Mouse (Mus musculus) cerebellum, adult 2 months (tissue): ENCODE results near the gene Szt2. TPM values are rescaled to one million over a fixed set of nuclear protein-coding genes. Genes with fewer than 3 reads are reported as not detected.

Source experiments
- DNase-seq, 2 experiments: peaks; one replicate each; pipeline ENCODE4 v3.0.0; 2021
- H3K27ac ChIP-seq: fragments of 200-500 bp; 2 replicates; pipeline ENCODE4 v1.5.1; 2012; ENCODE audit warnings: low read length, control low read depth, inconsistent platforms; ENCODE audit not compliant: insufficient read depth
- H3K27me3 ChIP-seq: fragments of 200-500 bp; 2 replicates; pipeline ENCODE4 v1.6.1; 2012; ENCODE audit warnings: inconsistent platforms, mild to moderate bottlenecking, low read length, moderate library complexity; ENCODE audit not compliant: control insufficient read depth, insufficient read depth
- H3K4me1 ChIP-seq: fragments of 200-500 bp; 2 replicates; pipeline ENCODE4 v1.6.1; 2011; ENCODE audit warnings: low read length; ENCODE audit not compliant: control insufficient read depth, insufficient read depth
- H3K4me3 ChIP-seq: fragments of 200-500 bp; replicated peaks from 2 replicates; pipeline ENCODE3; 2011; ENCODE audit warnings: mild to moderate bottlenecking, low read depth, low read length, control low read depth; ENCODE audit not compliant: insufficient read depth
- CTCF ChIP-seq: fragments of 200-500 bp; IDR thresholded peaks from 2 replicates; pipeline ENCODE4 v1.5.1; 2011; ENCODE audit warnings: low read depth, mild to moderate bottlenecking, control low read depth, low read length, moderate library complexity, borderline replicate concordance; ENCODE audit not compliant: insufficient read depth
- POLR2A ChIP-seq: fragments of 200-500 bp; IDR thresholded peaks from 2 replicates; pipeline ENCODE4 v1.6.1; 2011; ENCODE audit warnings: low read length, control low read depth, borderline replicate concordance; ENCODE audit not compliant: insufficient read depth
- WGBS: fragments of 180-500 bp; shearing (Covaris S2); methylation state at CpG from one replicate; pipeline ENCODE4 v1.1.7; 2018; 5-methylcytosine and 5-hydroxymethylcytosine counted together
- polyA plus RNA-seq: library from polyadenylated mRNA; depleted of rRNA; stranded (reverse); fragments of >200 nt; gene quantifications from 2 replicates; pipeline ENCODE4 v1.2.3, GENCODE M21; 2012

Szt2 gene
- polyA plus RNA-seq, 1 experiment, result 38.0 TPM

- no peaks in the 10 kb centered on the region for H3K27me3 ChIP-seq
- H3K27ac ChIP-seq, result no peak overlapping the region
- peaks cover 3% of the 10 kb centered on the region for H3K4me1 ChIP-seq
- H3K4me3 ChIP-seq, result no peak overlapping the region
- TF ChIP-seq CTCF, result no peak
- no peak for TF ChIP-seq POLR2A
- 88% methylated on average over 12 of the region's 12 CpGs for WGBS
- DNase-seq, result no peak
These were observed 41.5 kb downstream of the Szt2 start for GRCm38 (mm10) chr4:118367551-118367950.

- WGBS, result 74% methylated on average over 14 of the region's 14 CpGs
- Histone ChIP-seq H3K4me1 (peaks cover 3% of the 10 kb centered on the region), H3K27ac (no peak overlapping the region), H3K27me3 (no peaks in the 10 kb centered on the region), H3K4me3 (no peak overlapping the region)
- TF ChIP-seq POLR2A, result no peak
- no peak for TF ChIP-seq CTCF
- DNase-seq, result peak in 1 of 2 experiments; percentile 8
These were observed 43.1 kb downstream of the Szt2 start for GRCm38 (mm10) chr4:118365991-118366390.

- Histone ChIP-seq H3K4me3 (no peak overlapping the region), H3K27ac (no peak overlapping the region), H3K4me1 (peaks cover 3% of the 10 kb centered on the region), H3K27me3 (no peaks in the 10 kb centered on the region)
- peak in 1 of 2 experiments; percentile 13 for DNase-seq
- no peak for TF ChIP-seq CTCF
- no peak for TF ChIP-seq POLR2A
- 87% methylated on average over 13 of the region's 13 CpGs for WGBS
These were observed 44.4 kb downstream of the Szt2 start for GRCm38 (mm10) chr4:118364641-118365040.

- Histone ChIP-seq H3K4me1 (peaks cover 3% of the 10 kb centered on the region), H3K27me3 (no peaks in the 10 kb centered on the region), H3K4me3 (no peak overlapping the region), H3K27ac (no peak overlapping the region)
- 80% methylated on average over 3 of the region's 3 CpGs for WGBS
- TF ChIP-seq POLR2A (no peak), CTCF (no peak)
- DNase-seq, result peak in 1 of 2 experiments; percentile 11
These were observed 45.1 kb downstream of the Szt2 start for GRCm38 (mm10) chr4:118363985-118364384.

- DNase-seq, result no peak
- peaks cover 3% of the 10 kb centered on the region for H3K4me1 ChIP-seq
- H3K4me3 ChIP-seq, result no peak overlapping the region
- 73% methylated on average over 6 of the region's 6 CpGs for WGBS
- TF ChIP-seq CTCF, result no peak
- TF ChIP-seq POLR2A, result no peak
- no peaks in the 10 kb centered on the region for H3K27me3 ChIP-seq
- no peak overlapping the region for H3K27ac ChIP-seq
These were observed 46.2 kb downstream of the Szt2 start for GRCm38 (mm10) chr4:118362879-118363278.

GRCm38 (mm10) chr4:118361451-118361850 lies 47.6 kb downstream of the Szt2 start:
- H3K27me3 ChIP-seq, result no peaks in the 10 kb centered on the region
- peaks cover 3% of the 10 kb centered on the region for H3K4me1 ChIP-seq
- DNase-seq, result no peak
- H3K4me3 ChIP-seq, result no peak overlapping the region
- WGBS, result 82% methylated on average over 5 of the region's 5 CpGs
- no peak overlapping the region for H3K27ac ChIP-seq
- TF ChIP-seq POLR2A, result no peak

GRCm38 (mm10) chr4:118359896-118360720 lies 49.0 kb downstream of the Szt2 start:
- Histone ChIP-seq H3K4me1 (no peaks in the 10 kb centered on the region), H3K4me3 (peak overlapping the region; percentile 76), H3K27ac (peak overlapping the region; percentile 37), H3K27me3 (no peaks in the 10 kb centered on the region)
- WGBS, result 2% methylated on average over 54 of the region's 54 CpGs
- peak; percentile 81 to 88 for DNase-seq
- TF ChIP-seq POLR2A (peak; percentile 81), CTCF (no peak)
